Mouse (Mus musculus): ENCODE measurements around the gene Gm44596. TPM values are rescaled to one million over a fixed set of nuclear protein-coding genes. Genes with fewer than 3 reads are reported as not detected.

Gm44596 gene
- total and polyA plus RNA-seq, 3 experiments: not detected

DNA sequence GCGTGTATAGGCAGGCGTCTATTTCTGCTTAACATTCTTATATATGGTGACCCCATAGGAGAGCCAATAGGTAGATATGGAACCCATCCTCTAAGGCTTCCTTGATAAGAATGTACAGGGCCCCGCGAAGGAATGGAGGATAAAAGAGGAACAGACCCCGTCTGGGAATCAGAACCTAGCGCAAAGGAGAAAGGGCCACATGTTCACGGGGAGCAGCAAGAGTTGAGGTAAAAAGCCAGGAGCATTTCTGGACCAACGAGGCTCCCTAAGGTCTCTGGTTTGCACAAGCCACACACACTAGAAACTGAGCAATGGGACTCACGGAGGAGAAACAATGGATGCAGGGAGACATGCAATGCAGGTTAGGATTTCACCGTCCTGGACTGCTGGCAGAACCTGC, 62.0 kb downstream of the Gm44596 start (continued):
- peak; percentile 29; the same call in 1 of the 2 replicates for TF ChIP-seq NELFE (IDR thresholded peaks at IDR 0.05; ENCODE audit: low read depth, low read length)
- TF ChIP-seq SIN3A (IDR thresholded peaks at IDR 0.05; ENCODE audit: low read length): peak; percentile 48
- TF ChIP-seq TBP (IDR thresholded peaks at IDR 0.05; ENCODE audit: low read depth, low read length): 0 out of 2 replicates have a peak, but pooled peaks have one; percentile 41

DNA sequence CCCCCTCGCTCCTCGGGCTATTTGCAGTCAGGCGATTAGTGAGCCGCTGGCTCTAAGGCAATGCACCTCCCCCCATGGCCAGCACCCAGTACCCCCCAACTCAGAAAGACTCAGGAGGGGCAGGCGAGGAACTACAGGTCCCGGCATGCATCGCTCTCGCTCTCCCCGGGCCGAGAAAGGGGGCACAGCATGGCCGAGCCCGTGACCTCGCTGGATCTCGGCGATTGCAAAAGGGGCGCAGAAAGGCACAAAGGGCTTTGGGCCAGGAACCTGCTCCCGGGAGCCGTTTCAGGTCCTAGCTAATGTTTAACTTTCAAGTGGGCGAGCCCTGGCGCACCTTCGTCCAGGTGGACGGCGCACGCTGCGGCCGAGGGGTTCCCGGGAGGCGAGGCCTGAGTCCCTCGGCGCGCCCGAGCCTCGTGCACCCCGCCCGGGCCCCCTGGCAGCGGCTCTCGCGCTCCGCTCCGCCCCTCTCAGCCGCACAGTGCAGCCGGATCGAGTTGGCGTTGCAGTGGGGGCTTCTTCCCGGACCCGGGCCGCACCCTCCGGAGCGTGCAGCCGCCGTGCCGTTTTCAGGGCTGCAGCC, 62.5 kb downstream of the Gm44596 start:
- Histone ChIP-seq H3K4me3 (ENCODE audit: control insufficient read depth in 1 of 2, insufficient read depth in 1 of 2, low read depth in 2 of 2, low read length in 2 of 2) (peak overlapping the region; percentile 92 to 99), H3K36me3 (ENCODE audit: control insufficient read depth in 1 of 2, insufficient read depth in 2 of 2, low read length in 2 of 2) (peaks cover 18 to 20% of the 10 kb centered on the region in 2 experiments), H3K27me3 (ENCODE audit: control insufficient read depth in 1 of 2, insufficient read depth in 2 of 2, low read length in 2 of 2) (no peaks in the 10 kb centered on the region), H3K9me3 (replicated peaks; ENCODE audit: insufficient read depth, low read length) (no peaks in the 10 kb centered on the region), H3K79me2 (ENCODE audit: control insufficient read depth, insufficient read depth, low read length, poor library complexity) (peaks cover 19% of the 10 kb centered on the region), H3K4me1 (ENCODE audit: control insufficient read depth in 1 of 2, insufficient read depth in 2 of 2, low read length in 2 of 2) (peaks cover 12 to 19% of the 10 kb centered on the region in 2 experiments), H3K9ac (ENCODE audit: control insufficient read depth, low read depth, low read length, poor library complexity, severe bottlenecking) (peak overlapping the region; percentile 87), H3K27ac (ENCODE audit: control insufficient read depth, low read depth, low read length) (peak overlapping the region; percentile 58)
- no peak for TF ChIP-seq MAX (IDR thresholded peaks at IDR 0.05; ENCODE audit: low read length)
- TF ChIP-seq TCF12 (IDR thresholded peaks at IDR 0.05; ENCODE audit: low read depth, low read length): no peak
- TF ChIP-seq UBTF (IDR thresholded peaks at IDR 0.05; ENCODE audit: borderline replicate concordance, insufficient read depth, low read depth, low read length): peak; percentile 30; the same call in 1 of the 2 replicates
- 0 out of 2 replicates have a peak, but pooled peaks have one; percentile 59 for TF ChIP-seq CHD1 (IDR thresholded peaks at IDR 0.05; ENCODE audit: low read depth, low read length)
- peak; percentile 87 for TF ChIP-seq HCFC1 (IDR thresholded peaks at IDR 0.05; ENCODE audit: low read depth, low read length)
- TF ChIP-seq MXI1 (IDR thresholded peaks at IDR 0.05; ENCODE audit: low read depth, low read length): peak; percentile 50
- 0 out of 2 replicates have a peak, but pooled peaks have one; percentile 5 for TF ChIP-seq NRF1 (IDR thresholded peaks at IDR 0.05; ENCODE audit: insufficient read depth, low read depth, low read length, poor library complexity, severe bottlenecking)
- 0 out of 2 replicates have a peak, but pooled peaks have one; percentile 8 for TF ChIP-seq BHLHE40 (IDR thresholded peaks at IDR 0.05; ENCODE audit: borderline replicate concordance, low read depth, low read length)
- TF ChIP-seq RCOR1 (IDR thresholded peaks at IDR 0.05; ENCODE audit: low read depth, low read length): no peak
- DNase-seq (ENCODE audit: low read depth, low spot score): peak; percentile 59

DNA sequence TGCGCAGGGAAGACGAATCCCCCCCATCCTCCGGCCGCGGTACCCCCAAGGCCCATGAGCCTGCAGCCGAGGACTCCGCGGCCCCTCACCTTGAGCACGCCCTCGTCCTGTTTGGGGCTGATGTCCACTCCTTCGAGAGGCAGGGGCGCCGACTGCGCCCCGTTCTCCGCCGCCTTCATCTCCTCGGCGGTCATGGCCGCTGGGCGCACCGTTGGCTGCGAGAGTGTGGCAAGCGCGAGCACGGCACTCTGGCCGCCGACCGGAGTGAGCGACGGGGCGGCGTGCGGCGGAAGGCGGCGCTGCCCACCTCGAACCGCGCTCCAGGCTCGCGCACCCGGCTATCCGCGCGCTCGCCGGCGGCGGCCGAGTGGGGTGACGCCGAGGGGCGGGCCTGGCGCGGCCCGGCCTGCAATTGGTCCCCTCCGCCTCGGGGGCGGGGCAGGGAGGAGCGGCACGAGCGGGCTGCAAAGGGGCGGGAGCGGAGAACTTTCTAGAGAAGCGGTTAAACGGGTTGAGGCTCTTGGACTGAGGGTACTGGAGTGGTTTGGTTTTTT, 63.1 kb downstream of the Gm44596 start, which contains the start of gene Fkbp4:
Fkbp4 (minus strand) TSS at position 361 of the 554 bp plus-strand sequence.
- Histone ChIP-seq H3K4me1 (ENCODE audit: control insufficient read depth in 1 of 2, insufficient read depth in 2 of 2, low read length in 2 of 2) (peaks cover 12 to 19% of the 10 kb centered on the region in 2 experiments), H3K4me3 (ENCODE audit: control insufficient read depth in 1 of 2, insufficient read depth in 1 of 2, low read depth in 2 of 2, low read length in 2 of 2) (peak within 1 kb of the TSS; percentile 92 to 99), H3K27ac (ENCODE audit: control insufficient read depth, low read depth, low read length) (peak within 1 kb of the TSS; percentile 58), H3K27me3 (ENCODE audit: control insufficient read depth in 1 of 2, insufficient read depth in 2 of 2, low read length in 2 of 2) (no peaks in the 10 kb centered on the region), H3K9me3 (replicated peaks; ENCODE audit: insufficient read depth, low read length) (no peaks in the 10 kb centered on the region), H3K36me3 (ENCODE audit: control insufficient read depth in 1 of 2, insufficient read depth in 2 of 2, low read length in 2 of 2) (peaks cover 17 to 20% of the 10 kb centered on the region in 2 experiments), H3K79me2 (ENCODE audit: control insufficient read depth, insufficient read depth, low read length, poor library complexity) (peaks cover 19% of the 10 kb centered on the region), H3K9ac (ENCODE audit: control insufficient read depth, low read depth, low read length, poor library complexity, severe bottlenecking) (peak within 1 kb of the TSS; percentile 87)
- peak; percentile 89 for DNase-seq (ENCODE audit: low read depth, low spot score)
- peak; percentile 67 for TF ChIP-seq MXI1 (IDR thresholded peaks at IDR 0.05; ENCODE audit: low read depth, low read length)
- TF ChIP-seq MYC (IDR thresholded peaks at IDR 0.05; ENCODE audit: low read depth, low read length): no peak
- TF ChIP-seq NRF1 (IDR thresholded peaks at IDR 0.05; ENCODE audit: insufficient read depth, low read depth, low read length, poor library complexity, severe bottlenecking): 0 out of 2 replicates have a peak, but pooled peaks have one; percentile 32
- no peak for TF ChIP-seq CHD2 (IDR thresholded peaks at IDR 0.05; ENCODE audit: low read length)
- TF ChIP-seq GATA1 (IDR thresholded peaks at IDR 0.05; ENCODE audit: low read depth, low read length): no peak
- TF ChIP-seq ZC3H11A (IDR thresholded peaks at IDR 0.05; ENCODE audit: low read depth, low read length): no peak
- peak; percentile 48; the same call in 1 of the 2 replicates for TF ChIP-seq TCF12 (IDR thresholded peaks at IDR 0.05; ENCODE audit: low read depth, low read length)
- TF ChIP-seq RCOR1 (IDR thresholded peaks at IDR 0.05; ENCODE audit: low read depth, low read length): no peak
- TF ChIP-seq POLR2AphosphoS2 (IDR thresholded peaks at IDR 0.05; ENCODE audit: low read length): peak; percentile 67; the same call in 1 of the 2 replicates
- no peak for TF ChIP-seq ZKSCAN1 (IDR thresholded peaks at IDR 0.05; ENCODE audit: low read depth, low read length)
- peak; percentile 85 to 86 for TF ChIP-seq POLR2A (IDR thresholded peaks at IDR 0.05; ENCODE audit: control insufficient read depth in 1 of 2, insufficient read depth in 1 of 2, low read depth in 1 of 2, low read length in 2 of 2, poor library complexity in 1 of 2)
- TF ChIP-seq HCFC1 (IDR thresholded peaks at IDR 0.05; ENCODE audit: low read depth, low read length): peak; percentile 34; the same call in 1 of the 2 replicates
- no peak for TF ChIP-seq RAD21 (IDR thresholded peaks at IDR 0.05; ENCODE audit: low read depth, low read length)
- TF ChIP-seq ETS1 (IDR thresholded peaks at IDR 0.05; ENCODE audit: low read depth, low read length): no peak
- no peak for TF ChIP-seq GABPA (IDR thresholded peaks at IDR 0.05; ENCODE audit: low read depth, low read length)
- TF ChIP-seq MYB (IDR thresholded peaks at IDR 0.05; ENCODE audit: low read depth, low read length): 0 out of 2 replicates have a peak, but pooled peaks have one; percentile 10
- no peak for TF ChIP-seq SMC3 (IDR thresholded peaks at IDR 0.05; ENCODE audit: low read depth, low read length)
- no peak for TF ChIP-seq POLR2AphosphoS5 (IDR thresholded peaks at IDR 0.05; ENCODE audit: borderline replicate concordance, low read depth, low read length)
- no peak for TF ChIP-seq MAFK (IDR thresholded peaks at IDR 0.05; ENCODE audit: borderline replicate concordance, low read depth, low read length)
- peak; percentile 67; the same call in 1 of the 2 replicates for TF ChIP-seq MAX (IDR thresholded peaks at IDR 0.05; ENCODE audit: low read length)
- TF ChIP-seq EP300 (IDR thresholded peaks at IDR 0.05; ENCODE audit: low read depth in 1 of 2, low read length in 2 of 2): no peak
